Mouse (Mus musculus) testis, adult 2 months (tissue): ENCODE measurements around the gene Scg3.

Source experiments
- CTCF ChIP-seq: fragments of 200-500 bp; IDR thresholded peaks from 2 replicates; pipeline ENCODE4 v1.5.1; 2012; ENCODE audit warnings: low read depth, mild to moderate bottlenecking, inconsistent platforms, low read length, moderate library complexity; ENCODE audit not compliant: control insufficient read depth, insufficient read depth, insufficient replicate concordance
- POLR2A ChIP-seq: fragments of 200-500 bp; IDR thresholded peaks from 2 replicates; pipeline ENCODE4 v1.6.1; 2012; ENCODE audit warnings: low read depth, mild to moderate bottlenecking, inconsistent platforms, low read length, moderate library complexity; ENCODE audit not compliant: control insufficient read depth

DNA sequence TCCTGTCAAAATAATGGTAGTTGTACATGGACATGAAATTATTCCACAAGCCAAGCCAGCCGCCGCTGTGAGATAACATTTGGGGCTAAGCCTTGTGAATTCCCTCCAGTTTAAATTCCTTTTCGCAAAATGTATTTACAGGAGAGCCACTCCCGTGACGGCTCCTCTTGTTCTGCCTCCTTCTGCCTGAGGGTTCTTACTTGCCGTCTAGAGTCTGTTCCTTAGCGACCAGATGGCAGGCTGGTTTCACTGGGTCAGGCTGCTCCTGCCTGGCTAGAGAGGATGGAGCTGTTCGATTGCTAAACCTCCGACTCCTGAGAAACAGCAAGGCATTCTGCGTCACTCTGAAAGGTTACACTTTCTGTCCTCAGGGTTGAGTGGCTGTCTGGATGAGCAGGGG lies 51.7 kb downstream of the Scg3 start:
- TF ChIP-seq POLR2A (no peak), CTCF (no peak)
